Mouse (Mus musculus) thymus, adult 2 months (tissue): ENCODE results near the gene Piwil1. TPM values are rescaled to one million over a fixed set of nuclear protein-coding genes. Genes with fewer than 3 reads are reported as not detected.

Experiments used
- DNase-seq: peaks from one replicate; pipeline ENCODE4 v3.0.0; 2021
- H3K27ac ChIP-seq: fragments of 200-500 bp; 2 replicates; pipeline ENCODE4 v1.5.1; 2012; ENCODE audit warnings: low read length, control low read depth; ENCODE audit not compliant: control insufficient read depth, insufficient read depth
- H3K27me3 ChIP-seq: fragments of 200-500 bp; 2 replicates; pipeline ENCODE4 v1.6.1; 2012; ENCODE audit warnings: mild to moderate bottlenecking, low read length, moderate library complexity, mixed read lengths; ENCODE audit not compliant: control insufficient read depth, insufficient read depth
- H3K36me3 ChIP-seq: fragments of 200-500 bp; 2 replicates; pipeline ENCODE4 v1.6.1; 2012; ENCODE audit warnings: mild to moderate bottlenecking, low read length, moderate library complexity; ENCODE audit not compliant: control insufficient read depth, insufficient read depth
- H3K4me1 ChIP-seq: fragments of 200-500 bp; replicated peaks from 2 replicates; pipeline ENCODE4 v1.6.1; 2012; ENCODE audit warnings: low read length; ENCODE audit not compliant: control insufficient read depth, insufficient read depth
- H3K4me3 ChIP-seq: fragments of 200-500 bp; 2 replicates; pipeline ENCODE4 v1.5.1; 2012; ENCODE audit warnings: mild to moderate bottlenecking, low read length, control low read depth, moderate library complexity; ENCODE audit not compliant: control insufficient read depth, insufficient read depth
- CTCF ChIP-seq: fragments of 200-500 bp; IDR thresholded peaks from 2 replicates; pipeline ENCODE4 v1.5.1; 2012; ENCODE audit warnings: mild to moderate bottlenecking, control low read depth, low read length, moderate library complexity, borderline replicate concordance; ENCODE audit not compliant: control insufficient read depth, poor library complexity, insufficient read depth; ENCODE audit errors: extremely low read depth
- POLR2A ChIP-seq: fragments of 200-500 bp; IDR thresholded peaks from 2 replicates; pipeline ENCODE4 v1.6.1; 2012; ENCODE audit warnings: mild to moderate bottlenecking, low read length, control low read depth, moderate library complexity; ENCODE audit not compliant: control insufficient read depth, poor library complexity, insufficient read depth; ENCODE audit errors: extremely low read depth
- WGBS: fragments of 180-500 bp; shearing (Covaris S2); methylation state at CpG from one replicate; pipeline ENCODE4 v1.1.7; 2018; 5-methylcytosine and 5-hydroxymethylcytosine counted together
- polyA plus RNA-seq: library from polyadenylated mRNA; depleted of rRNA; stranded (reverse); fragments of >200 nt; gene quantifications from 2 replicates; pipeline ENCODE4 v1.2.3, GENCODE M21; 2012; rRNA removed

The Piwil1 gene
- polyA plus RNA-seq: 0.05 and 0.08 TPM in 2 replicates

- Histone ChIP-seq H3K27ac (no peak within 1 kb of the TSS), H3K27me3 (no peaks in the 10 kb centered on the region), H3K36me3 (no peaks in the 10 kb centered on the region), H3K4me3 (no peak within 1 kb of the TSS), H3K4me1 (no peaks in the 10 kb centered on the region)
- WGBS: 79% methylated on average over 4 of the region's 4 CpGs
- TF ChIP-seq CTCF (no peak), POLR2A (no peak)
- no peak for DNase-seq
These were observed at the start of gene Piwil1 for GRCm38 (mm10) chr5:128702224-128702623. Piwil1 (plus strand) TSS chr5:128702524.

GRCm38 (mm10) chr5:128656496-128657135, 45.7 kb upstream of the Piwil1 start:
- Histone ChIP-seq H3K27me3 (no peaks in the 10 kb centered on the region), H3K4me1 (no peaks in the 10 kb centered on the region; the same call in 1 of the 2 replicates)
- WGBS: 80% methylated on average over 22 of the region's 22 CpGs

GRCm38 (mm10) chr5:128660101-128660500, 42.2 kb upstream of the Piwil1 start:
- H3K27ac ChIP-seq: no peak overlapping the region
- no peak for TF ChIP-seq CTCF
- TF ChIP-seq POLR2A: no peak
- WGBS: 67% methylated on average over 8 of the region's 8 CpGs
- H3K4me1 ChIP-seq: no peaks in the 10 kb centered on the region; the same call in 1 of the 2 replicates
- no peaks in the 10 kb centered on the region for H3K27me3 ChIP-seq
- DNase-seq: no peak
- H3K36me3 ChIP-seq: no peaks in the 10 kb centered on the region
- no peak overlapping the region for H3K4me3 ChIP-seq

More at GRCm38 (mm10) chr5:128656496-128657135, 45.7 kb upstream of the Piwil1 start:
- Histone ChIP-seq H3K36me3 (no peaks in the 10 kb centered on the region), H3K4me3 (no peak overlapping the region), H3K27ac (no peak overlapping the region)
- no peak for TF ChIP-seq CTCF
- DNase-seq: no peak

DNA sequence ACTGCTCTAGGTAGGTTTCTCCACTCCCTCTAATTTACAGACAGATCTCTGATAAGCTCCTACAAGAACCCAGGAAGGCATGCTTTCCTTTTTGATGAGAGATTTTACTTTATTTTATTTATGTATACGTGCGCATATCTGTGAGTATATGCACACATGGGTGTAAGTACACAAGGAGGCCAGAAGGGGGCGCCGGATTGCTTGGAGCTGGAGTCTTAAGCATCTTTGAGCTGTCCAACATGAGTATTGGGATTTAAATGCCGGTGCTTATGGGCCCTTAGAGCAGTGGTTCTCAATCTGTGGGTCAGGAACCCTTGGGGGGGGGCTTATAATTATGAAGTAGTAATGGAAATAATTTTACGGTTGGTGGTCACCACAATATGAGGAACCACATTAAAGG, 39.4 kb upstream of the Piwil1 start:
- Histone ChIP-seq H3K4me3 (no peak overlapping the region), H3K27me3 (no peaks in the 10 kb centered on the region), H3K27ac (no peak overlapping the region), H3K4me1 (no peaks in the 10 kb centered on the region; the same call in 1 of the 2 replicates), H3K36me3 (no peaks in the 10 kb centered on the region)
- TF ChIP-seq CTCF: no peak
- TF ChIP-seq POLR2A: no peak
- DNase-seq: no peak
- 97% methylated on average over 6 of the region's 6 CpGs for WGBS

- H3K27ac ChIP-seq: no peak overlapping the region
- no peak overlapping the region for H3K4me3 ChIP-seq
- no peaks in the 10 kb centered on the region for H3K27me3 ChIP-seq
- TF ChIP-seq POLR2A (no peak), CTCF (no peak)
- no peaks in the 10 kb centered on the region for H3K36me3 ChIP-seq
- DNase-seq: no peak
- 92% methylated on average over 7 of the region's 7 CpGs for WGBS
- no peaks in the 10 kb centered on the region; the same call in 1 of the 2 replicates for H3K4me1 ChIP-seq
These were observed 38.3 kb upstream of the Piwil1 start for GRCm38 (mm10) chr5:128663976-128664375.

DNA sequence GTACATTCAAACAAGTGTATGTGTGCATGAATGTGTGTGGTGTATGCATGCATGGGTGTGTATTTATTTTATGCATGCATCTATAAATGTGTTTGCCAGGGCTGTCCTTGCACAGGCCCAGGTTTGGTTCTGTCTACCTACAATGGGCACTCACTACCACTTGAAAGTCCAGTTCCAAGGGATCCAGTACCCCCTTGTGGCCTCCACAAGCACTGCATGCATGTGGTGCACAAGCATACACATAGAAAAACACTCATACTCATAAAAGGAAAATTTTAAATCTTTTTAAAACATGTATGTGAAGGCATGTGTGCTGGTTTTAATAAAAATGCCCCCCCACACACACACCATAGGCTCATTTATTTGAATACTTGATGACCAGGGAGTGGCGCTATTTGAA, 37.3 kb upstream of the Piwil1 start:
- DNase-seq: peak; percentile 23
- Histone ChIP-seq H3K4me1 (no peaks in the 10 kb centered on the region; the same call in 1 of the 2 replicates), H3K27ac (no peak overlapping the region), H3K27me3 (no peaks in the 10 kb centered on the region), H3K4me3 (no peak overlapping the region), H3K36me3 (no peaks in the 10 kb centered on the region)
- 88% methylated on average over 1 of the region's 1 CpGs for WGBS
- TF ChIP-seq POLR2A: no peak
- no peak for TF ChIP-seq CTCF
